Mouse (Mus musculus) testis, adult 2 months (tissue): Measurements from ENCODE around the gene Bach2. TPM values are rescaled to one million over a fixed set of nuclear protein-coding genes. Genes with fewer than 3 reads are reported as not detected.

ENCODE experiments used
- H3K27ac ChIP-seq: fragments of 200-500 bp; 2 replicates; pipeline ENCODE4 v1.5.1; 2012; ENCODE audit warnings: low read depth, low read length; ENCODE audit not compliant: control insufficient read depth, insufficient read depth
- H3K27me3 ChIP-seq: fragments of 200-500 bp; 2 replicates; pipeline ENCODE4 v1.6.1; 2012; ENCODE audit warnings: mild to moderate bottlenecking, low read length, moderate library complexity; ENCODE audit not compliant: control insufficient read depth, insufficient read depth
- H3K36me3 ChIP-seq: fragments of 200-500 bp; 2 replicates; pipeline ENCODE4 v1.6.1; 2012; ENCODE audit warnings: mild to moderate bottlenecking, low read length; ENCODE audit not compliant: control insufficient read depth, insufficient read depth
- H3K4me1 ChIP-seq: fragments of 200-500 bp; 2 replicates; pipeline ENCODE4 v1.6.1; 2012; ENCODE audit warnings: low read length; ENCODE audit not compliant: control insufficient read depth, insufficient read depth
- H3K4me3 ChIP-seq: fragments of 200-500 bp; 2 replicates; pipeline ENCODE4 v1.5.1; 2012; ENCODE audit warnings: low read depth, mild to moderate bottlenecking, low read length, moderate library complexity, mixed read lengths; ENCODE audit not compliant: control insufficient read depth
- CTCF ChIP-seq: fragments of 200-500 bp; IDR thresholded peaks from 2 replicates; pipeline ENCODE4 v1.5.1; 2012; ENCODE audit warnings: low read depth, mild to moderate bottlenecking, inconsistent platforms, low read length, moderate library complexity; ENCODE audit not compliant: control insufficient read depth, insufficient read depth, insufficient replicate concordance
- POLR2A ChIP-seq: fragments of 200-500 bp; IDR thresholded peaks from 2 replicates; pipeline ENCODE4 v1.6.1; 2012; ENCODE audit warnings: low read depth, mild to moderate bottlenecking, inconsistent platforms, low read length, moderate library complexity; ENCODE audit not compliant: control insufficient read depth
- polyA plus RNA-seq: library from polyadenylated mRNA; depleted of rRNA; stranded (reverse); fragments of >200 nt; gene quantifications from 2 replicates; pipeline ENCODE4 v1.2.3, GENCODE M21; 2012

Gene Bach2
- polyA plus RNA-seq, 1 experiment = 2.3 TPM

GRCm38 (mm10) chr4:32201114-32201513 is 37.5 kb upstream of the Bach2 start:
- Histone ChIP-seq H3K27me3 (no peaks in the 10 kb centered on the region), H3K27ac (no peak overlapping the region), H3K4me1 (no peaks in the 10 kb centered on the region), H3K36me3 (no peaks in the 10 kb centered on the region), H3K4me3 (no peak overlapping the region)
- TF ChIP-seq CTCF = no peak
- no peak for TF ChIP-seq POLR2A

- Histone ChIP-seq H3K27me3 (no peaks in the 10 kb centered on the region), H3K27ac (no peak overlapping the region), H3K4me3 (no peak overlapping the region), H3K4me1 (no peaks in the 10 kb centered on the region), H3K36me3 (no peaks in the 10 kb centered on the region)
- TF ChIP-seq CTCF (no peak), POLR2A (no peak)
Measured at GRCm38 (mm10) chr4:32202362-32202761, 36.2 kb upstream of the Bach2 start.

- Histone ChIP-seq H3K4me3 (no peak overlapping the region), H3K27me3 (no peaks in the 10 kb centered on the region), H3K4me1 (no peaks in the 10 kb centered on the region), H3K36me3 (no peaks in the 10 kb centered on the region), H3K27ac (no peak overlapping the region)
- TF ChIP-seq POLR2A (no peak), CTCF (no peak)
Measured at GRCm38 (mm10) chr4:32204819-32205218, 33.8 kb upstream of the Bach2 start.

- Histone ChIP-seq H3K36me3 (no peaks in the 10 kb centered on the region), H3K27ac (no peak overlapping the region), H3K4me1 (no peaks in the 10 kb centered on the region), H3K4me3 (no peak overlapping the region), H3K27me3 (no peaks in the 10 kb centered on the region)
- TF ChIP-seq POLR2A (no peak), CTCF (no peak)
Measured at GRCm38 (mm10) chr4:32205825-32206224, 32.8 kb upstream of the Bach2 start.

- H3K27ac ChIP-seq = no peak overlapping the region
- H3K4me3 ChIP-seq = no peak overlapping the region
- no peaks in the 10 kb centered on the region for H3K27me3 ChIP-seq
- no peaks in the 10 kb centered on the region for H3K4me1 ChIP-seq
- no peak for TF ChIP-seq CTCF
- no peak for TF ChIP-seq POLR2A
- no peaks in the 10 kb centered on the region for H3K36me3 ChIP-seq
Measured at GRCm38 (mm10) chr4:32209995-32210394, 28.6 kb upstream of the Bach2 start.

- no peak overlapping the region for H3K27ac ChIP-seq
- no peaks in the 10 kb centered on the region for H3K36me3 ChIP-seq
- no peaks in the 10 kb centered on the region for H3K4me1 ChIP-seq
- TF ChIP-seq CTCF (no peak), POLR2A (no peak)
- H3K4me3 ChIP-seq = no peak overlapping the region
- H3K27me3 ChIP-seq = no peaks in the 10 kb centered on the region
Measured at GRCm38 (mm10) chr4:32210424-32211184, 28.0 kb upstream of the Bach2 start.

GRCm38 (mm10) chr4:32212593-32212992 is 26.0 kb upstream of the Bach2 start:
- Histone ChIP-seq H3K27ac (no peak overlapping the region), H3K4me3 (no peak overlapping the region)
- TF ChIP-seq POLR2A = no peak
- TF ChIP-seq CTCF = no peak

GRCm38 (mm10) chr4:32216466-32216865 is 22.1 kb upstream of the Bach2 start:
- H3K4me3 ChIP-seq = no peak overlapping the region
- H3K36me3 ChIP-seq = no peaks in the 10 kb centered on the region
- H3K27ac ChIP-seq = no peak overlapping the region
- no peak for TF ChIP-seq POLR2A
- TF ChIP-seq CTCF = no peak
- H3K27me3 ChIP-seq = no peaks in the 10 kb centered on the region
- H3K4me1 ChIP-seq = no peaks in the 10 kb centered on the region

More at GRCm38 (mm10) chr4:32212593-32212992, 26.0 kb upstream of the Bach2 start:
- Histone ChIP-seq H3K27me3 (no peaks in the 10 kb centered on the region), H3K4me1 (no peaks in the 10 kb centered on the region), H3K36me3 (no peaks in the 10 kb centered on the region)
